Mouse (Mus musculus): Measurements from ENCODE around the gene Spred2. TPM values are rescaled to one million over a fixed set of nuclear protein-coding genes. Genes with fewer than 3 reads are reported as not detected.
A peak's percentile ranks its signal among the peaks of the same experiment; 100 is the strongest.

Spred2 gene
- polyA plus RNA-seq, 1 experiment from 2014 or later, result 4.4 TPM

DNA sequence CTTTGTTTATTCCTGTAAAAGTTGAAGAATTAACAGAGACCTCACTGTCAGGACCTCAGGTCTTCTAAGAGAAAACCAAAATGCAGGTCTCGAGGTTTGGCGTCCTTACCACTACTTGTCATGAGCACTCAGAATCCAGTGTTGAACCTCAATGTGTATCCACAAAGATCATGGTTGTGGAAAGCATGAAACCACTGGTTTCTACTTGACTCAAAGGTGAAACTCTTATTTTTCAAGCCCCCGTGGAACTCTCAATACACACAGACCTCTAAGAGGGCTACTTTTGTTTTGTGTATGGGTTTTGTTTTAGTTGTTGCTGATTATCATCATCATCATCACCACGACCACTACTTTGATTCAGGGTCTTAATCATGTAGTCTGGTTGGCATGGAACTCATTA is 2.0 kb upstream of the Spred2 start:
- no peak overlapping the region for H3K4me3 ChIP-seq (ENCODE audit: low read length)
- no peak overlapping the region for H3K27ac ChIP-seq (ENCODE audit: low read length)
- peaks cover 14% of the 10 kb centered on the region for H3K4me1 ChIP-seq (ENCODE audit: control insufficient read depth, insufficient read depth, low read length)
- no peak overlapping the region for H3K4me2 ChIP-seq (ENCODE audit: low read depth, low read length)
- H3K9me3 ChIP-seq (ENCODE audit: control insufficient read depth, low read length), result no peaks in the 10 kb centered on the region
- no peaks in the 10 kb centered on the region for H3K27me3 ChIP-seq (replicated peaks; ENCODE audit: control insufficient read depth, insufficient read depth, low read length)
- no peaks in the 10 kb centered on the region for H3K36me3 ChIP-seq (ENCODE audit: control insufficient read depth, insufficient read depth, low read length)
- no peak overlapping the region for H3K9ac ChIP-seq (ENCODE audit: low read depth, low read length)
- no peak for ATAC-seq
- 92% methylated on average over 4 of the region's 4 CpGs for WGBS

GRCm38 (mm10) chr11:19924757-19925148 is 578 bp downstream of the Spred2 start:
- H3K9me3 ChIP-seq (ENCODE audit: control insufficient read depth, low read length), result no peaks in the 10 kb centered on the region
- H3K9ac ChIP-seq (ENCODE audit: low read depth, low read length), result peak overlapping the region; percentile 97
- peak overlapping the region; percentile 93 for H3K4me3 ChIP-seq (ENCODE audit: low read length)
- H3K27me3 ChIP-seq (replicated peaks; ENCODE audit: control insufficient read depth, insufficient read depth, low read length), result no peaks in the 10 kb centered on the region
- peaks cover 28% of the 10 kb centered on the region for H3K4me1 ChIP-seq (ENCODE audit: control insufficient read depth, insufficient read depth, low read length)
- peak overlapping the region; percentile 97 for H3K27ac ChIP-seq (ENCODE audit: low read length)
- peak; percentile 20 for ATAC-seq
- no peaks in the 10 kb centered on the region for H3K36me3 ChIP-seq (ENCODE audit: control insufficient read depth, insufficient read depth, low read length)
- H3K4me2 ChIP-seq (ENCODE audit: low read depth, low read length), result peak overlapping the region; percentile 86
- WGBS, result under 1% methylated on average over 29 of the region's 29 CpGs

DNA sequence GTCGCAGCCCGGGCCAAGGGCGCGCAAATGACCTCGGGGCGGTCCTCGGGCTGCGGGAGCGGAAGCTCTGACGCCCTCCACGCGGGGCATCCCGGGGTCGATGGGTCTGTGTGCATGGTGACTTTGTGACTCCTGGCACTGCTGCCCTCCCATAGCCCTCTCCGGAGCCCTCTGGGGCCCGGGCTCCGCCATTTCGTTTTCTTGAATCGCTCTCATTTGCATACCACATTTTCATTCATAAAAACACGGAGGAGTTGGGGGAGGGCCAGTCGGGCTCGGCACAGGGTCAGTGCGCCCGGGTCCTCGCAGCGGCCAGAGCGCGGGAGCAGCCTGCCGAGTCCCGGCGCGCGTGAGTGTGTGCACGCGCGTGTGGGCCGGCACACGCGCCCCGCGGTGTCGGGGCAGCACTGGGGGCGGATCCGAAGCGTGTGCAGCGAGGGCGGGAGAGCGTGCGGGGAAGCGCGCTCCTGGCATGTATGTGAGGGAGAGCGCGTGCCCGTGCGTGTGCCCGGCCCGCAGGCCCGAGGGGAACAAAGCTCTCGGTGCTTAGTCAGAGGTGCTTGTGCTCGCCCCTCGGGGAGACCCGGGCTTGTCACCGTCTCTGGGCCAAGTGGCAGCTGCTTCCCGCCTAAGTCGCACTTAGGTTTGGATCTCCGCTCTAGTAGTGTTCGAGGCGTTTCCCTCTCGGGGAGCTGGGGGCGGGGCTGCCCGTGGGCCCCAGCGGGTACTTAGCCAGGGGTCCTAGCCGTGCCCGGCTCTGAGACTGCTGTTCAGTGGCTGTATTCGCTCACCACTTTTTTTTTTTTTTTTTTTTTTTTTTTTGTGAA is 1.2 kb downstream of the Spred2 start:
- H3K36me3 ChIP-seq (ENCODE audit: control insufficient read depth, insufficient read depth, low read length), result no peaks in the 10 kb centered on the region
- peak overlapping the region; percentile 93 for H3K4me3 ChIP-seq (ENCODE audit: low read length)
- H3K27me3 ChIP-seq (replicated peaks; ENCODE audit: control insufficient read depth, insufficient read depth, low read length), result no peaks in the 10 kb centered on the region
- H3K9me3 ChIP-seq (ENCODE audit: control insufficient read depth, low read length), result no peaks in the 10 kb centered on the region
- under 1% methylated on average over 75 of the region's 75 CpGs for WGBS
- peaks cover 33% of the 10 kb centered on the region for H3K4me1 ChIP-seq (ENCODE audit: control insufficient read depth, insufficient read depth, low read length)
- H3K9ac ChIP-seq (ENCODE audit: low read depth, low read length), result peak overlapping the region; percentile 97
- peak; percentile 56 for ATAC-seq
- peak overlapping the region; percentile 97 for H3K27ac ChIP-seq (ENCODE audit: low read length)
- peak overlapping the region; percentile 86 for H3K4me2 ChIP-seq (ENCODE audit: low read depth, low read length)

DNA sequence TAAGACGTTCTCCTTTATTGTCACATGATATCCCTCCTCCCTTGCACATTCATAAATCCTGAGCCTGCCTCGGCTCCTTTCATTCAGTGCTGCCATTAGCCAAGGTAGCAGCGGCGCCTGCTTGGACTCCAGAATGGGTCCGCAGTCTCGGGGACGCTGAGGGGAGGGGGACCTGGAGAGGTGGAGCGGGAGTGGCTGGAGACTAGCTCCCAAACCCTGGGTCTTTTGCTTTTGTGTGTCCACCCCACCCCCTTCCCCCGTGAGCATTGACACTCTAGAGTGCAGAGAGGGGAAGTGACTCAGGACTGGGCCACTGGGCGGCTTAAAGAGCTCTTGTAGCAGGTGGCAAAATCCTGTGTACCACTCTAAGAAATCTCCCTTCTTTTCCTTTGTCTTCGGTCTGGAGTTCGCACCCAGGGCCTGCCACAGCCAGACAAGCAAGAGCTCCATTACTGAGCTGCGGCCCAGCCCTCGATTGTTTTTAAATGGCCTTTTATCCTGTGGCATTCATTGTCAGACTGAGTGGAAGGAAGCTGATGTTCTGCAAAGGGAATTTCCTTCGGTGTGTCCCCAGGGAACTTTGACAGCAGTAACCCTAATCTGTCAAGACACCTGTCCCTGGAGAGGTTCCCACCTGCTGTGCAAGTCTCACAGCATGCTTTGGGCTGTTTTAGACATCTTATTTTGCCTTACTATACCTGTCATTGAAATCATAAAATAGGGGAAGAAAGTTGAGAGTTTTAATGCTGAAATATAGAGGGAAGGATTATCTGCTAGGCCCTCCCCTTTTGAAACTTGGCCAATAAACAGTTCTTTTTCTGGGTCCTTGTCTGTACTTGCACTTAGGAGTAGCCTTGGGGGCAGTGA is 2.0 kb downstream of the Spred2 start:
- H3K27ac ChIP-seq (ENCODE audit: low read length), result peak overlapping the region; percentile 97
- H3K9me3 ChIP-seq (ENCODE audit: control insufficient read depth, low read length), result no peaks in the 10 kb centered on the region
- H3K36me3 ChIP-seq (ENCODE audit: control insufficient read depth, insufficient read depth, low read length), result no peaks in the 10 kb centered on the region
- H3K27me3 ChIP-seq (replicated peaks; ENCODE audit: control insufficient read depth, insufficient read depth, low read length), result no peaks in the 10 kb centered on the region
- H3K4me1 ChIP-seq (ENCODE audit: control insufficient read depth, insufficient read depth, low read length), result peaks cover 33% of the 10 kb centered on the region
- peak overlapping the region; percentile 93 for H3K4me3 ChIP-seq (ENCODE audit: low read length)
- peak overlapping the region; percentile 86 for H3K4me2 ChIP-seq (ENCODE audit: low read depth, low read length)
- 3% methylated on average over 15 of the region's 15 CpGs for WGBS
- peak; percentile 25 for ATAC-seq
- peak overlapping the region; percentile 97 for H3K9ac ChIP-seq (ENCODE audit: low read depth, low read length)

DNA sequence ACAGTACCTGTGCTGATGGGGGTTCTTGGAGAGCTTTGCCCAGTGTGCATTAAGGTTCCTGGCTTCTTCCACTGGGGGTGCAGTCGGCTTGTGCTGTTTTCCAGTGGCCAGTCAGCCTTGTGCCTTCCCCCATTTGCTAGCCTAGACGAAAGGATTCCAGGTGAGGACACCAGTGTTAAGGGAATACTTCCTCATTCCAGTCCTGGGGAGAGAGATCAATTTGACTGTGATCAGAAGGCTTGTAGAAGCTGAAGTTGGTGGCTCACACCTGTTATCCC is 2.6 kb downstream of the Spred2 start:
- peak overlapping the region; percentile 93 for H3K4me3 ChIP-seq (ENCODE audit: low read length)

DNA sequence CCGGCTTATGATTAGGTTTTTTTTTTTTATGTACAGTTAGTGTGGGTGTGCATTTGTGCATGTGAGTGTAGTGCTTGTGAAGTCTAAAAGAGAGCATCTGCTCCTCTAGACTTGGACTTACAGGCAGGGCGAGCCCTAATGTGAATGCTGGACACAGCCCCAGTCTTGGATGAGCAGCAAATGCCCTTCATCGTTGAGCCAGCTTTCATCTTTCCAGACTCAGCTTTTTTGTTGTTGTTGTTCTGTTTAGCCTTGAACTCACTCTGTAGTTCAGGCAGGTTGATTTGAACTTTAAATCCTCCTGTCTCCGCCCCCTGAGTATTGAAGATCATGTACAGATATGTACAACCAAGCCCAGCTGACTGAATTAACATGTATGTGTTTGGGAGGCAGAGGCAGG is 4.5 kb downstream of the Spred2 start:
- Histone ChIP-seq H3K4me1 (ENCODE audit: control insufficient read depth, insufficient read depth, low read length) (peaks cover 33% of the 10 kb centered on the region), H3K27ac (ENCODE audit: low read length) (no peak overlapping the region), H3K36me3 (ENCODE audit: control insufficient read depth, insufficient read depth, low read length) (no peaks in the 10 kb centered on the region), H3K4me2 (ENCODE audit: low read depth, low read length) (no peak overlapping the region), H3K9me3 (ENCODE audit: control insufficient read depth, low read length) (no peaks in the 10 kb centered on the region), H3K27me3 (replicated peaks; ENCODE audit: control insufficient read depth, insufficient read depth, low read length) (no peaks in the 10 kb centered on the region), H3K9ac (ENCODE audit: low read depth, low read length) (no peak overlapping the region), H3K4me3 (ENCODE audit: low read length) (no peak overlapping the region)
- 91% methylated on average over 4 of the region's 4 CpGs for WGBS
- no peak for ATAC-seq

More for the DNA sequence above, 2.6 kb downstream of the Spred2 start:
- Histone ChIP-seq H3K4me1 (ENCODE audit: control insufficient read depth, insufficient read depth, low read length) (peaks cover 33% of the 10 kb centered on the region), H3K9me3 (ENCODE audit: control insufficient read depth, low read length) (no peaks in the 10 kb centered on the region), H3K4me2 (ENCODE audit: low read depth, low read length) (no peak overlapping the region; the same call in 1 of the 2 replicates), H3K27me3 (replicated peaks; ENCODE audit: control insufficient read depth, insufficient read depth, low read length) (no peaks in the 10 kb centered on the region), H3K9ac (ENCODE audit: low read depth, low read length) (no peak overlapping the region), H3K36me3 (ENCODE audit: control insufficient read depth, insufficient read depth, low read length) (no peaks in the 10 kb centered on the region), H3K27ac (ENCODE audit: low read length) (no peak overlapping the region)
- no peak for ATAC-seq
- 49% methylated on average over 2 of the region's 2 CpGs for WGBS

- no peak for ATAC-seq
- Histone ChIP-seq H3K4me2 (ENCODE audit: low read depth, low read length) (no peak overlapping the region), H3K36me3 (ENCODE audit: control insufficient read depth, insufficient read depth, low read length) (no peaks in the 10 kb centered on the region), H3K4me1 (ENCODE audit: control insufficient read depth, insufficient read depth, low read length) (peaks cover 33% of the 10 kb centered on the region), H3K9ac (ENCODE audit: low read depth, low read length) (no peak overlapping the region), H3K27ac (ENCODE audit: low read length) (no peak overlapping the region), H3K4me3 (ENCODE audit: low read length) (no peak overlapping the region), H3K27me3 (replicated peaks; ENCODE audit: control insufficient read depth, insufficient read depth, low read length) (no peaks in the 10 kb centered on the region), H3K9me3 (ENCODE audit: control insufficient read depth, low read length) (no peaks in the 10 kb centered on the region)
- WGBS, result 65% methylated on average over 11 of the region's 11 CpGs
Observed at GRCm38 (mm10) chr11:19929087-19929865, 5.1 kb downstream of the Spred2 start.

DNA sequence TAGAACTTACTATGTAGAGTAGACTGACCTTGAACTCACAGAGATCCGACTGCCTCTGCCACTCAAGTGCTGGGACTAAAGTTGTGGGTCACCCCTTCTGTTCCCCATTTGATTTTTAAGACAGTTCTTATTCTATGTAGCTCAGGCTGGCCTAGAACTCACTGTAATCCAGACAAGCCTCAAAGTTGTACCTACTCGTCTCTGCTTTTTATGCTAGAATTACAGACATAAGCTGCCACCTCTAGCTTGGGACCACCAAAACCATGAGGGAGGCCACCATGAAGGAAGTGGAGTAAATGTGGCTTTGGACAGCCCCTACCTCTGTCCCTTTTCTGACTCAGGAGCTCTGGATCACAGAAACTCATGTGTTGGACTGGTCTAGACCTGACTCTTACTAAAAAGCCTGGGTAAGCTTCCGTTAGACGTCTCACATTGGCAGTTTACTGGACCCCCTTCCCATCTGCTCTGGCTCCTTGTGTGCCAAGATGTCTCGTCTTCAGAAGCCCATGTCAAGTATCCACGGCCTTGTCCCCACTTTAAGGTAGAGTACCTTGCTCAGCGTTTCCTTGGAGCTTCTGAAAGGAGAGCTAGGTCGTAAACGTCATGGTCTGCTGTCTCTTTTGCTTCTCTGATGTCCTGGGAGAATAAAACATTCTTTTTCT is 7.5 kb downstream of the Spred2 start:
- H3K4me3 ChIP-seq (ENCODE audit: low read length), result no peak overlapping the region
- H3K27me3 ChIP-seq (replicated peaks; ENCODE audit: control insufficient read depth, insufficient read depth, low read length), result no peaks in the 10 kb centered on the region
- peaks cover 35% of the 10 kb centered on the region for H3K4me1 ChIP-seq (ENCODE audit: control insufficient read depth, insufficient read depth, low read length)
- 88% methylated on average over 9 of the region's 9 CpGs for WGBS
- H3K27ac ChIP-seq (ENCODE audit: low read length), result no peak overlapping the region
- H3K9ac ChIP-seq (ENCODE audit: low read depth, low read length), result no peak overlapping the region
- ATAC-seq, result no peak
- no peaks in the 10 kb centered on the region for H3K9me3 ChIP-seq (ENCODE audit: control insufficient read depth, low read length)
- H3K4me2 ChIP-seq (ENCODE audit: low read depth, low read length), result no peak overlapping the region
- no peaks in the 10 kb centered on the region for H3K36me3 ChIP-seq (ENCODE audit: control insufficient read depth, insufficient read depth, low read length)

Measured in intestine, embryonic 16.5 days (tissue).